Comparison of ENCODE assay signal across 8 mouse cellular contexts in the genomic region with DNA sequence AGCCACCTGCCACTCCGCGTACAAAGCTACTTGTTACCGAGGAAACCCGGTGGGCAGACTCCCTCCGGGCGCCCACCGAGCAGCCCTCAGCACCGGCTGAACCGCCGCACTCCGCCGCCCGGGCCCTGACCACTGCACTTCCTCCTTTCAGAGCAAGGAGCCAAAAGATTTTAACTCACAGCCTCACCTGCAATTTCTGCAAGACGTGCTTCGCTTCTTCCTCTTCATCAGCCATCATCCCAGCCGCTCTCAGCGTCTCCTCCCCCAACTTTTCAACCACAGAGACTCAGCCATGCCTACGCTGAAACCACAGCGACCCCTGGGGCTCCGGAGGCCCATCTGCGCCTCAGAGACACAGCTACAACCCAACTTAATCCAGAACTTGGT. TPM values are rescaled to one million over a fixed set of nuclear protein-coding genes. Genes with fewer than 3 reads are reported as not detected.
A peak's percentile ranks its signal among the peaks of the same experiment; 100 is the strongest.
DNase-seq lines count a peak whose midpoint lies in the region; ATAC-seq and TF ChIP-seq lines count a peak whose summit lies in the region.

Gene Ttc5 (minus strand): TSS at position 269 of the 387 bp plus-strand sequence.

- no peak for TF ChIP-seq POLR2A in kidney, adult 2 months (IDR thresholded peaks at IDR 0.05; ENCODE audit: low read depth, low read length)
- TF ChIP-seq POLR2A in spleen, adult 2 months (IDR thresholded peaks at IDR 0.05; ENCODE audit: low read depth, low read length) = 0 out of 2 replicates have a peak, but pooled peaks have one; percentile 30

- H3K27me3 ChIP-seq in embryonic facial prominence, embryonic 13.5 days = no peaks in the 10 kb centered on the region
- H3K27me3 ChIP-seq in kidney, adult 2 months (replicated peaks; ENCODE audit: control insufficient read depth, insufficient read depth, low read length) = no peaks in the 10 kb centered on the region
- H3K27me3 ChIP-seq in limb, embryonic 12.5 days = no peaks in the 10 kb centered on the region
- H3K27me3 ChIP-seq in midbrain, embryonic 15.5 days (replicated peaks) = no peaks in the 10 kb centered on the region
- no peaks in the 10 kb centered on the region for H3K27me3 ChIP-seq in spleen, adult 2 months (ENCODE audit: control insufficient read depth, insufficient read depth, low read length)

- H3K4me1 ChIP-seq in embryonic facial prominence, embryonic 13.5 days = peaks cover 9% of the 10 kb centered on the region
- 0 out of 2 replicates have a peak, but pooled peaks cover 4% of the 10 kb centered on the region for H3K4me1 ChIP-seq in kidney, adult 2 months (ENCODE audit: control insufficient read depth, insufficient read depth, low read length)
- peaks cover 6% of the 10 kb centered on the region for H3K4me1 ChIP-seq in limb, embryonic 12.5 days (replicated peaks)
- H3K4me1 ChIP-seq in midbrain, embryonic 15.5 days = peaks cover 16% of the 10 kb centered on the region
- H3K4me1 ChIP-seq in spleen, adult 2 months (ENCODE audit: control insufficient read depth, insufficient read depth, insufficient read length) = no peaks in the 10 kb centered on the region; the same call in 1 of the 2 replicates

- peak; percentile 85 for DNase-seq in 3134 (ENCODE audit: extremely low read depth, insufficient read length, low spot score)
- peak; percentile 92 to 94 for DNase-seq in adrenal gland, postnatal 36 days
- DNase-seq in heart, adult 18-20 months = peak; percentile 90 to 98
- peak; percentile 94 for DNase-seq in kidney, adult 2 months
- peak; percentile 85 to 88 for DNase-seq in spleen, adult 2 months (ENCODE audit: low read depth in 1 of 2, low spot score in 2 of 2)

- H3K4me2 ChIP-seq in embryonic facial prominence, embryonic 13.5 days = peak within 1 kb of the TSS; percentile 66
- peak within 1 kb of the TSS; percentile 65 for H3K4me2 ChIP-seq in limb, embryonic 12.5 days
- H3K4me2 ChIP-seq in midbrain, embryonic 15.5 days = peak within 1 kb of the TSS; percentile 61

- ATAC-seq in embryonic facial prominence, embryonic 13.5 days (ENCODE audit: insufficient number of reproducible peaks, insufficient read depth, low FRiP score, low TSS enrichment, low read depth) = peak; percentile 86; the same call in 1 of the 2 replicates
- peak; percentile 91 for ATAC-seq in limb, embryonic 12.5 days (ENCODE audit: insufficient number of reproducible peaks, insufficient read depth, low FRiP score, low TSS enrichment, low read depth)
- peak; percentile 98 for ATAC-seq in midbrain, embryonic 15.5 days (replicated peaks)

- peaks cover 22% of the 10 kb centered on the region for H3K36me3 ChIP-seq in embryonic facial prominence, embryonic 13.5 days
- H3K36me3 ChIP-seq in kidney, adult 2 months (ENCODE audit: control insufficient read depth, insufficient read depth, low read length) = no peaks in the 10 kb centered on the region
- H3K36me3 ChIP-seq in limb, embryonic 12.5 days = peaks cover 17% of the 10 kb centered on the region
- H3K36me3 ChIP-seq in midbrain, embryonic 15.5 days (replicated peaks) = peaks cover 12% of the 10 kb centered on the region; the same call in 1 of the 2 replicates
- H3K36me3 ChIP-seq in spleen, adult 2 months (ENCODE audit: control insufficient read depth, insufficient read depth, low read length) = peaks cover 5% of the 10 kb centered on the region

- TF ChIP-seq CTCF in kidney, adult 2 months (conservative IDR thresholded peaks at IDR 0.05; ENCODE audit: insufficient read depth, insufficient read length, low read depth, low read length) = peak; percentile 85
- TF ChIP-seq CTCF in spleen, adult 2 months (IDR thresholded peaks at IDR 0.05; ENCODE audit: extremely low read depth, insufficient read depth, insufficient read length, insufficient replicate concordance) = peak; percentile 92

- H3K9me3 ChIP-seq in embryonic facial prominence, embryonic 13.5 days = peaks cover 3% of the 10 kb centered on the region; the same call in 1 of the 2 replicates
- no peaks in the 10 kb centered on the region; the same call in 1 of the 2 replicates for H3K9me3 ChIP-seq in limb, embryonic 12.5 days
- no peaks in the 10 kb centered on the region for H3K9me3 ChIP-seq in midbrain, embryonic 15.5 days

- H3K27ac ChIP-seq in embryonic facial prominence, embryonic 13.5 days = peak within 1 kb of the TSS; percentile 68
- peak within 1 kb of the TSS; percentile 25 for H3K27ac ChIP-seq in kidney, adult 2 months (ENCODE audit: insufficient read depth, low read depth, low read length)
- H3K27ac ChIP-seq in limb, embryonic 12.5 days = peak within 1 kb of the TSS; percentile 80
- H3K27ac ChIP-seq in midbrain, embryonic 15.5 days = peak within 1 kb of the TSS; percentile 85
- peak within 1 kb of the TSS; percentile 86 for H3K27ac ChIP-seq in spleen, adult 2 months (ENCODE audit: insufficient read depth, low read length)

- under 1% methylated on average over 21 of the region's 21 CpGs for WGBS in embryonic facial prominence, embryonic 13.5 days
- WGBS in kidney, adult 2 months = under 1% methylated on average over 21 of the region's 21 CpGs
- under 1% methylated on average over 21 of the region's 21 CpGs for WGBS in limb, embryonic 12.5 days
- 0% methylated on average over 21 of the region's 21 CpGs for WGBS in midbrain, embryonic 15.5 days
- WGBS in spleen, adult 2 months = 1% methylated on average over 21 of the region's 21 CpGs

- H3K9ac ChIP-seq in embryonic facial prominence, embryonic 13.5 days = peak within 1 kb of the TSS; percentile 82
- peak within 1 kb of the TSS; percentile 84 for H3K9ac ChIP-seq in limb, embryonic 12.5 days (replicated peaks)
- H3K9ac ChIP-seq in midbrain, embryonic 15.5 days = peak within 1 kb of the TSS; percentile 71

- peak within 1 kb of the TSS; percentile 84 for H3K4me3 ChIP-seq in embryonic facial prominence, embryonic 13.5 days
- peak within 1 kb of the TSS; percentile 69 for H3K4me3 ChIP-seq in kidney, adult 2 months (ENCODE audit: insufficient read depth, low read depth, low read length)
- H3K4me3 ChIP-seq in limb, embryonic 12.5 days (replicated peaks) = peak within 1 kb of the TSS; percentile 76
- H3K4me3 ChIP-seq in midbrain, embryonic 15.5 days = peak within 1 kb of the TSS; percentile 56
- peak within 1 kb of the TSS; percentile 81 for H3K4me3 ChIP-seq in spleen, adult 2 months (ENCODE audit: extremely low read depth, insufficient read depth, insufficient read length)

RNA-seq across cellular contexts. Expression of gene Ttc5, which starts in this region (rescaled TPM):
- 10 to 100 TPM; 30.8 to 46.9 TPM for total RNA-seq in adrenal gland, postnatal 36 days (2021)
- 87.1 and 89.4 TPM in 2 replicates for polyA plus RNA-seq in embryonic facial prominence, embryonic 13.5 days (2015; fragmentation: Nextera tagmentation; extraction: Ambion mirVana)
- total RNA-seq in heart, adult 18-20 months (2021) = 10 to 100 TPM; 11.1 to 13.5 TPM
- polyA plus RNA-seq in kidney, adult 2 months (2012; rRNA removed) = 24.5 and 25.8 TPM in 2 replicates
- 91.3 and 101 TPM in 2 replicates for polyA plus RNA-seq in limb, embryonic 12.5 days (2016; fragmentation: Nextera tagmentation; extraction: Ambion mirVana)
- polyA plus RNA-seq in midbrain, embryonic 15.5 days (2015; fragmentation: Nextera tagmentation; extraction: Ambion mirVana) = 137 and 142 TPM in 2 replicates
- 24.3 and 28.1 TPM in 2 replicates for polyA plus RNA-seq in spleen, adult 2 months (2012; rRNA removed)

Comparison
In these comparisons a context has a peak if more than half of its experiments do, and no peak if none do; other contexts are left out.
1. Peak in every context shown above with its lines: DNase-seq, ATAC-seq, H3K4me3 ChIP-seq and H3K27ac ChIP-seq.
2. H3K27ac ChIP-seq: peak in every context shown above with its lines; median percentile 86 in spleen, adult 2 months; 85 in midbrain, embryonic 15.5 days; 80 in limb, embryonic 12.5 days; 68 in embryonic facial prominence, embryonic 13.5 days; 25 in kidney, adult 2 months.